Mouse (Mus musculus): ENCODE results near the gene Alkbh6.
A peak's percentile ranks its signal among the peaks of the same experiment; 100 is the strongest.

The Alkbh6 gene

DNA sequence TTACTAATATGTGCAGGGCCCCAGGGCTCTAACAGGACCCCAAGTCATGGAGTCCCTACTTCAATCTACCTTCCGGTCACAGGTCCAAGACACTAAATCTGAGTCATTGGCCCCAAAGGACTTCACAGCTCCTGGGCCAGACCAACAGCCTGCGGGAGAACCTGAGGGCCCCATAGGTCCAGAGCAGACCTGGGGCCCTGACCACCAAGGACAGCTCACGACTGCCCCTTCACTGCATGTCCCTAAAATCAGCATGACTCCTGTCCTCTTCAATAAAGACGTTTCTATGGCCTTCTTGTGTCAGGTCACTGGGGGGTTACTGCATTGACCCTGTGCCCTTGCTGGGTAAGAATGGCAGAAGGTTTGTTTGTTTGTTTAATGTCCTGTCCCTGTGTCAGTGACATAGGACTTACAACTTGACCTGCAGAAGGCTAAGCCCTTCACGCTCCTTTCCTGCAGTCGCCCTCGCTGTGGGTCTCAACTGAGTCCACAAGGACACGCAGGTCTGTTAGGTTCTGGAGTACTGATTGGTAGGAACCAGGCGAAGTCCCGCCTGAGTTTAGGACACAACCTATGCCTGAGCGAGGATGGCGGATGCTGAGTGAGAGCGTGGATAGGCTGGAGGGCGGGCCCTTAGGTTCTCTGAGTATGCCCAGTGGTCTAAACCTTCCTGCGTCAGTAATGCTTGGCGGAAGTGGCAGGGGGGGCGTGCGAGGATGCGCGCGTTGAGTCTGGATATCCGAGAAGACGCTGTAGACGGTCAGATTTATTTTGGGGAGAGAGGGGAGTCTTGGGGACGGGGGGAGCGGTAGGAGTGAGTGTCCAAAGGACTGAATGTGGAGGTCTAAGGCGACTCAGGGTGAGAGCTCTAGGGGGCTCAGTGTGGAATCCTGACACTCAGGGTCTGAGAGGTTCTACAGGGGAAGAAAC, at the start of gene Alkbh6:
Gene Alkbh6, plus strand, starts transcription at position 642 of the 930 bp plus-strand sequence.
- peak; percentile 97 for DNase-seq

DNA sequence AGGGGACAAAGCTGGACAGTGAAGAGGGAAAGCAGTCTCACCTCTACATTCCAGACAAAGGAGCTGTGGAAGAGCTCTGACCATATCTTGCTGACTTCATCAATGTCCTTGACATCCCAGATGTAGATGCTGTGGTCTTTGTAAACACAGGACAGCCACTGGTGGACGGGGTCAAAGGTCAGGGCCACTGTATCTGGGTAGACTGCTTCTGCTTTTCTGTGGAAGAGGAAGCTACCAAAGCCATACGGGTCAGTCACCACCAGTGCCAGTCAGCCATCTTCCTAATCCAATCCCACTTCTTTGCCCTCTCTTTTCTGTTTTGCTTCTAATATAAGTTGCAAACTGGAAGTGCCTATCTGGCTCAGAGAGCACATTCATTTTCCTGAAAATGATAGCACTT, 43.5 kb upstream of the Alkbh6 start:
- no peak for DNase-seq

DNA sequence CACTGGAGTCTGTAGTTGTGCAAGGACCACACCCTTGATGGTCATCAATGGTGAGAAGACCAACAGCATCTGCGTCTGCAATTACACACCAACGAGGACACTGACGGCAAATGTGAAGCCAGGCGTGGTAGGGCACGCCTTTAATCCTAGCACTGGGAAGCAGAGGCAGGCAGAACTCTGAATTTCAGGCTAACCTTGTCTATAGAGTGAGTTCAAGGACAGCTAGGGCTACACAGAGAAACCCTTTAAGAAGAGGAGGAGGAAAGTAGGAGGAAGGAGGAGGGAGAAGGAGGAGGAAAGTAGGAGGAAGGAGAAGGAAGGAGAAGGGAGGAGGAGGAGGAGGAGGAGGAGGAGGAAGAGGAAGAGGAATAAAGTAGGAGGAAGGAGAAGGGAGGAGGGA, 43.0 kb upstream of the Alkbh6 start:
- DNase-seq = no peak

- no peak for DNase-seq
Observed at GRCm38 (mm10) chr7:30265935-30266334, 42.6 kb upstream of the Alkbh6 start.

GRCm38 (mm10) chr7:30266780-30267179, 41.7 kb upstream of the Alkbh6 start:
- no peak for DNase-seq

DNA sequence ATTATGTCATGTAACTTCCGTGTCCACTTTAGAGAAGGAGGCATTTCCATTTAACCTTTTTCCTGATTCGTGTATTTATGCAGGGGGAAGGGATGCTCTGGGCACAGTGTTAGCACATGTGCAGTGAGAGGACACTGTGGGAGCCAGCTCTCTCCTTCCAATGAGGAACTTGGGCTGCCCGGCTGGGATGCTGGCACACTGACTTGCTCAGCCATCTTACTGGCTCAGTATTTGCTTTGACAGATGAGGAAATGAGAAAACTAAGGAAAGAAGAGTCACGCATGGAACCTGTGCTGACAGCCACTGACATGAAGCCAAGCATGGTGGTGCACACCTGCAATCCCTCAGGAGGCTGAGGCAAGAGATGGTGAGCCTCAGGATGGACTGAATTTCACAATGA, 38.9 kb upstream of the Alkbh6 start:
- DNase-seq = no peak

DNA sequence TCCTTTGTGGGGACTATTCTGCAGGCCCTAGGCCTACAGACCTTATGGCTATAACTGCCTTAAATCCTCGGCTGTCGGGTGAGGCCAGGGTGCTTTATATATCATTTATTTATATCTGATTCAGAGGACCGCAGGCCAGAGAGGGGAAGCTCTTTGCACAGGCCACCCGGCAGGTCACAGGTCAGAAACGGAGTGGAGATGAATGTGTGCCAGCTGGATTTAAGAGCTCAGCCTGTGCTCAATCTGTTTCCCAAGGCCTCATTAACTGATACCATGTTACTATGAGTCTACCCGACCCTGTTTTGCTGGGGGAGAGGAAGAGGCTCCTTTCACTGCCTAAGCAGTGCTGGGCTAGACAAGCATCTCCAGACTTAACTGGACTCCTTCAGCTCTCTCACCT, 34.1 kb upstream of the Alkbh6 start:
- peak; percentile 54 for DNase-seq

- no peak for DNase-seq
Observed at GRCm38 (mm10) chr7:30278911-30279310, 29.6 kb upstream of the Alkbh6 start.

DNA sequence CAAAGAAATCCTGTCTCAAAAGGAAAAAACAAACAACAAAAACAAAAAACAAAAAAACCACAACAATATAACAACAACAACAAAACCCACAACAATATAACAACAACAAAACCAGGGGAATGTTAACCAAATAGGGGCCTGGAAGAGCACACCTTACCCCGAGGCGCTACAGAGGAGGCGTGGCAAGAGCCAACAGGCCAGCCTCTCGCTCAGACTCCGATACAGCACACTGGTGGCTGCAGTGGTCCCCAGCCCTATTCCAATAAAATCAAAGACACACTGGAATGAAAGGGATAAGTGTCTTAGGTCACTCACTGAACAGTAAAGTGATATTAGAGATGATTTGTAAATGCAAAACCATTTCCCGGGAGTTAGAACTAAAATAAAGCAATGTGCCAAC, 29.0 kb upstream of the Alkbh6 start:
- no peak for DNase-seq

GRCm38 (mm10) chr7:30279951-30280669, 28.4 kb upstream of the Alkbh6 start, which contains the start of the genes Thap8 and Wdr62:
Gene Thap8, plus strand, starts transcription at chr7:30280094.
Gene Wdr62, minus strand, starts transcription at chr7:30280419.
- DNase-seq = peak; percentile 96

DNA sequence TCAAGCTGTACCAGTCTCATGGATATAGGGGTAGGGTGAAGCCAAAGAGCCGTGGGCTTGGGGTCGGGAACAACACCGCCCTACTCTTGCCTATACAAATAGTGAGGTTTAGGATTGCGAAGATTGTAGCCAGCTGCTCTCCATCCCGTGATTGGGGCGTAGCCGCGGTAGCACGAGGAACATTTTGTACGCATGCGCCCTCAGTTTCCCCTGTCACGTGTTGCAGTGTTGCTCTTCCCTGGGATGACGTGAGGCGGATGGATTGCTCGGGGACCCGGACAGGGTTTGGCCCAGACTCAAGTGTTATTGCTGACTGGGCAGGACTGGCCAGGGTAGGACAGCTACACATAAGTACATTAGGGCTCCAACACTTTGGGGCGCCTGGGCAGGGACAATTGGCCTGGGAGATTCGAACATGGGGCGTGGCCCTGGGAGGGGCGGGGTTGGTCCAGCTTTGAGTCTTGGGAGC, 27.8 kb upstream of the Alkbh6 start:
- peak; percentile 96 for DNase-seq

DNA sequence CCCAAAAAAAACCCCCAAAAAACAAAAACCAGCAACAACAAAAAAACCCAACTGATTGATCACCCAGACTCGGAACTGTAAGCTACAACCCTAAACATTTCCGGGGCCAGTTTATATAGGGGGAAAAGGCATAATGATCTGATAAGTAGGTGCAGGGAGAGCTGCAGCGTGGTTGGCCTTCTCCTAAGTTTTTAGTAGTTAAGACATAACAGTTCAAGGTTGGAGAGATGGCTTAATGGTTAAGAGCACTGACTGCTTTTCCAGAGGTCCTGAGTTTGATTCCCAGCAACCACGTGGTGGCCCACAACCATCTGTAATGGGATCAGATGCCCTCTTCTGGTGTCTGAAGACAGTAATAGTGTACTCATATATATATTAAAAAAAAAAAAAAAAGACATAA, 27.0 kb upstream of the Alkbh6 start:
- no peak for DNase-seq

DNA sequence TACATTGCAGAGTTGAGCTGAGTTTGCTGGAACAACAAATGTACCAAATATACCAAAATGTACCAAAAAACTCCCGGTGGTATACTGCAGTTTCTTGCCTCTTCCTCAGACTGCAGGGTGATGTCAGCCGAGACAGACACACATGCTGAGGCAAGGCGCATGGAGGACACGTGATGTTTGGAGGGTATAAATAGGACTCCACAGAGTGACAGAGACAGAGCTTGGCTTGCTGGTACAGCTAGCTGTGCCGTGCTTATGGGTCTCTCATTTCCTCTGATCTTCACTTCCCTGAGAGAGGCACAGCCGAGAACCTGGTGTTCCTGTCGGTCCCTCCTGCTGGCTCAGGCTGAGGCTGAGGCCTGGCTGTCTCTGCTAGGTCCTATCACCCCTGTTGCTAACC, 25.8 kb upstream of the Alkbh6 start:
- DNase-seq = no peak

- peak; percentile 46 for DNase-seq
Observed at GRCm38 (mm10) chr7:30286701-30287410, 21.7 kb upstream of the Alkbh6 start.

GRCm38 (mm10) chr7:30288046-30288445, 20.5 kb upstream of the Alkbh6 start:
- no peak for DNase-seq

GRCm38 (mm10) chr7:30289071-30289713, 19.3 kb upstream of the Alkbh6 start:
- DNase-seq = no peak

DNA sequence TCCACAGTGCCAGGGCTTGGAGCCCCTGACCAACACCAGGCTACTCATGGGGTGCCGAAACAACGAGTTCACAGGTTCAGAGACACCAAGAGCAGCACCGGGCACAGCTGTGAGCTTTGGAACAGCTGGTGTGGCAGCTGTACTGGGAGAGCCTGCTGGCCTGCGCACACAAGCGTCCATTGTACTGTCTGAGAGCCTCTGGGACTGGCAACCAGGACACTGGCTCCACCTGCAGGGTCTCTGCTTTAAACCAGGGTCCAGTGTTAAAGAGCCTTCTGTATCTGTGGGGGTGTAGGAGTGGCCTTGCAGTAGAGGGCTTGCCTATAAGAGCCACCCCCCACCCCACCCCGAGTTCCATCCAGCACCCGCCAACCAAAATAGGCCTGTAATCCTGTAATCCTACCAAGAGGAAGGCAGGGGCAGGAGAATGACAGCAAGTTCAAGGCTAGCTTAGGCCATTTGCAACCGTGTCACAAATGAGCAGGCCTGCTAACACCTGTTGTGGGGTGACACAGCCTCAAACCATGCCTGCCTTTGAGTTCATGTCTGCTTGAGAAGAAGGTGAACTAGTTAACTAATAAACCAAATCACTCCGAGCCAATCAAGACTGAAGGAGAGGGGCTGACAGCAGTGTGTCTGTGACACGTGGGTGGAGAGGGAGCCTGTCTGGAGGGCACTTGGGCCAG, 18.7 kb upstream of the Alkbh6 start:
- no peak for DNase-seq

GRCm38 (mm10) chr7:30291215-30292131, 17.0 kb upstream of the Alkbh6 start, which contains the start of gene Clip3:
Gene Clip3, plus strand, starts transcription at chr7:30291728.
- DNase-seq = peak; percentile 82

DNA sequence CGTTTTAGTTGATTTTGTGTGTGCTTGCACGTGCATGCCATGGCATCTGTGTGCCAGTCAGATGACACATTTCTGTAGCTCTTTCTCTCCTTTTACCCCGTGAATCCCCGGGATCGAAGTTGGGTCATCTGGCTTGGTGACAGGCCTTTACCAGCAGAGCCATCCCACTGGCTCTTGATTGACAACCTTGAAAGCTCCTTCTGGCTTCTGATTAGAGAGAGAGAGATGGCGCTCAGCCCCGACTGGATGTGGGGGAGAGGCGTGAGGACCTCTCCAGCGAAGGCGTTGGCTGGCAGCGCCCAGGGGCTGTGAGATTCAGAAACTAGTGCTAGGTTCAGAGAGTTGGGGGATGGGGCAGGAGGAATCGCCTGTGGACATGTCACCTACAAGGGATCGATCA, 14.7 kb upstream of the Alkbh6 start:
- no peak for DNase-seq

GRCm38 (mm10) chr7:30294296-30294695, 14.2 kb upstream of the Alkbh6 start:
- DNase-seq = no peak

- DNase-seq = peak; percentile 70
Observed at GRCm38 (mm10) chr7:30295103-30295502, 13.4 kb upstream of the Alkbh6 start.

All from lung, postnatal 10 days (tissue).